Mouse (Mus musculus): Measurements from ENCODE around the gene Rps27l. TPM values are rescaled to one million over a fixed set of nuclear protein-coding genes. Genes with fewer than 3 reads are reported as not detected.

Gene Rps27l
- total and polyA plus RNA-seq, 3 experiments = 469 to 502 TPM; not detected in 1

DNA sequence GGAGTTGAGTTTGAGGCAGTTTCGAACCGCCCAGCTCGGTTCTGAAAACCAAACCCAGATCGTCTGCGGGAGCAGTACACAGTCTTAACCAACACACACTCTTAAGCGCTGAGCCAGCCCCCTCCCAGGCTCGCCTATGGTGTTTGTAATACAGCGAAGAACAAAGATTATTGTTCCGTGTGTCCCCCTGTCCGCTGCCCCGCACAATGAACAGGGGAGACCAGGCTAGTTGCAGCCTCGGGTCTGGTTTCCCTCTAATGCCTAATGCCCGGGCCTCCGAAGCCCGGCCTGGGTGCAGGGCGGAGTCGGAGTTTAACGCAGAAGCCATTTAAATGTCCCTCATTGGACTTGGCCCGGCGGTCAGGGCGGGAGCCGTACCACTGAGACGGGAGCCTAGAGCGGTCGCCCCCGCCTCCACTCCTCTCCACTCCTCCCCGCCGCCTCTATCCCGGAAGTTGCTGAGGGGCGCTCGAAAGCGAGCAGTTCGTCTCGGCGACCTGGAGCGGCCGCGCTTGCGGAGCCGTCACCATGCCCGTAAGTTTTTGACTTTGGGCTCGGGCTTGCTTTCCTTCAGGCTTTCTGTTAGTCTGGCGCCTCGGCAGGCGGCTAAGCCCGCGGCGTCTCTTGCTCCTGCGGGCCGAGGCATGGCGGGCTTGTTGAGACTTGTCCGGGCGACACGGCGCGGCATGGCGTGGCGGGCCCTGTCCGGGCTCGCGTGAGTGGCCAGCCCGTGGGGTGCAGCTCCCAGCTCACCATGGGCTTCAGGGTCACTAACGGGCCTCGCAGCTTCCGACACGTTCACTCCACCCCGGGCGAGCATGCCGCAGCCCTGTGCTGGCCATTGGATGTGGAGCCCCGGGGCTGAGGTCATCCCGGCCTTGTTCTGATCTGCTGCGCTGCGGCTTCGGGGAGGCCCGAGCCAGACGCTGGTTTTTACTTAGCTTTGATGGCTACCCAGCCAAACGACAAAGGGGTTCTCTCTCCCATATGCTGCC lies at the start of gene Rps27l (continued):
- peak; percentile 63; the same call in 1 of the 2 replicates for TF ChIP-seq UBTF (IDR thresholded peaks at IDR 0.05; ENCODE audit: borderline replicate concordance, insufficient read depth, low read depth, low read length)
- no peak for TF ChIP-seq MAX (IDR thresholded peaks at IDR 0.05; ENCODE audit: low read length)
- peak; percentile 85 to 96 for TF ChIP-seq POLR2A (IDR thresholded peaks at IDR 0.05; ENCODE audit: control insufficient read depth in 1 of 2, insufficient read depth in 1 of 2, low read depth in 1 of 2, low read length in 2 of 2, poor library complexity in 1 of 2)
- peak; percentile 73 for TF ChIP-seq MYC (IDR thresholded peaks at IDR 0.05; ENCODE audit: low read depth, low read length)
- TF ChIP-seq JUND (IDR thresholded peaks at IDR 0.05; ENCODE audit: low read depth, low read length) = no peak
- TF ChIP-seq MAZ (IDR thresholded peaks at IDR 0.05; ENCODE audit: low read depth, low read length) = peak; percentile 93

DNA sequence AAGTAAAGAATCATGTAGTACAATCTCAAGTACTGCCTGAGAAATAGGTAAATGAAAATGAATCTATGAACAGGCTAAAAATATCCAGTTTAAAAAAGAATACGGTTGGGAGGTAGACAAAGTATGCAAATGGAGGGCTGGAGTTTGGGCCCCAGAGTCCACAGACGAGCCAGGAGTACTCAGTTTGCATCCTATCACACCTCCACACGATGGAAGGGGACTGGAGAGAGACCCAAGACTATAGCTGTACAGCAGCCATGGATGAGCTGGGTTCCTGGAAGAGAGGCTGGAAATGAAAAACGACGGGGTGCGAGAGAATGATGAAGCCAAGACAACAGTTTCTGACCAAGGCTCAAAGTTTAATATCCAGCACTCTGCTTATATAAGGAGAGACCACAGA lies 48.9 kb upstream of the Rps27l start:
- Histone ChIP-seq H3K27ac (ENCODE audit: control insufficient read depth, low read depth, low read length) (no peak overlapping the region), H3K27me3 (ENCODE audit: control insufficient read depth in 1 of 2, insufficient read depth in 2 of 2, low read length in 2 of 2) (no peaks in the 10 kb centered on the region), H3K4me3 (ENCODE audit: control insufficient read depth in 1 of 2, insufficient read depth in 1 of 2, low read depth in 2 of 2, low read length in 2 of 2) (no peak overlapping the region), H3K4me1 (ENCODE audit: control insufficient read depth in 1 of 2, insufficient read depth in 2 of 2, low read length in 2 of 2) (peaks cover 16 to 17% of the 10 kb centered on the region in 2 experiments), H3K9ac (ENCODE audit: control insufficient read depth, low read depth, low read length, poor library complexity, severe bottlenecking) (no peak overlapping the region), H3K36me3 (ENCODE audit: control insufficient read depth in 1 of 2, insufficient read depth in 2 of 2, low read length in 2 of 2) (peaks cover 0 to 25% of the 10 kb centered on the region in 2 experiments; a peak in 2 of 4 replicates), H3K79me2 (ENCODE audit: control insufficient read depth, insufficient read depth, low read length, poor library complexity) (0 out of 2 replicates have a peak, but pooled peaks cover 1% of the 10 kb centered on the region), H3K9me3 (replicated peaks; ENCODE audit: insufficient read depth, low read length) (no peaks in the 10 kb centered on the region)
- no peak for DNase-seq (ENCODE audit: low read depth, low spot score)
- TF ChIP-seq CHD1 (IDR thresholded peaks at IDR 0.05; ENCODE audit: low read depth, low read length) (no peak), ZKSCAN1 (IDR thresholded peaks at IDR 0.05; ENCODE audit: low read depth, low read length) (no peak), SIN3A (IDR thresholded peaks at IDR 0.05; ENCODE audit: low read length) (no peak), MXI1 (IDR thresholded peaks at IDR 0.05; ENCODE audit: low read depth, low read length) (no peak), MAFK (IDR thresholded peaks at IDR 0.05; ENCODE audit: borderline replicate concordance, low read depth, low read length) (no peak), TBP (IDR thresholded peaks at IDR 0.05; ENCODE audit: low read depth, low read length) (no peak), TAL1 (IDR thresholded peaks at IDR 0.05; ENCODE audit: low read length) (no peak), EP300 (IDR thresholded peaks at IDR 0.05; ENCODE audit: low read depth in 1 of 2, low read length in 2 of 2) (no peak), ZMIZ1 (IDR thresholded peaks at IDR 0.05; ENCODE audit: low read depth, low read length) (no peak), SMC3 (IDR thresholded peaks at IDR 0.05; ENCODE audit: low read depth, low read length) (no peak), ELF1 (IDR thresholded peaks at IDR 0.05; ENCODE audit: low read depth, low read length) (no peak), MYB (IDR thresholded peaks at IDR 0.05; ENCODE audit: low read depth, low read length) (no peak), TCF12 (IDR thresholded peaks at IDR 0.05; ENCODE audit: low read depth, low read length) (no peak), UBTF (IDR thresholded peaks at IDR 0.05; ENCODE audit: borderline replicate concordance, insufficient read depth, low read depth, low read length) (no peak), RCOR1 (IDR thresholded peaks at IDR 0.05; ENCODE audit: low read depth, low read length) (no peak)

Data from MEL (cell line).